Mouse (Mus musculus): Measurements from ENCODE around the gene Lhb. TPM values are rescaled to one million over a fixed set of nuclear protein-coding genes. Genes with fewer than 3 reads are reported as not detected.

Gene Lhb
- total RNA-seq, 2 experiments from 2014 or later = not detected

DNA sequence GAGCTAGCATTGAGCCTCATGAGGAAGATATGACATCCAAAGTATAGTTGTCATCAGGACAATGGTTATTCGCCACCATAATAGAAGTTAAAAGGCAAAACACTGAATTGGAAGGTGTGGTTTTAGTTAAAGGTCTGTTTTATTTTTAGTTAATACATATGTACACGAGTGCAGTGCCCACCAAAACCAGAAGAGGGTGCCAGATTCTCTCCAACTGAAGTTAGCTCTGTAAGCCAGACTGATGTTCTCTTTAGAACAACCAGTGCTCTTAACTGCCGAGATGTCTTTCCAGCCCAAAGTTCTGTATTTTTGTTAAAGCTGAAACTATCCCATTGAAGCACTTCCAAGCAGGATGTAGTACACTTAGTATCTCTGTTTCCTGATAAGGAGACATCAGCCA lies 50.2 kb downstream of the Lhb start:
- peak in 1 of 2 experiments; percentile 71 for DNase-seq (ENCODE audit: low spot score in 2 of 2)

Small RNAs within 50 kb of the gene (microRNA-seq; reads per million reads assigned to microRNA genes)
- gene Gm22133 = not detected

Other genes with a start within 250 kb of the Lhb start
- under 1 TPM; 0.34 to 0.42 TPM for gene Gfy, start 241.3 kb upstream of the Lhb start, total RNA-seq (2021)
- not detected for gene Pth2, start 239.8 kb upstream of the Lhb start, total RNA-seq (2021)
- 1 to 10 TPM; 3.2 to 4.9 TPM for gene Ccdc155, start 215.9 kb upstream of the Lhb start, total RNA-seq (2021)
- gene Dkkl1, start 208.7 kb upstream of the Lhb start, total RNA-seq (2021) = not detected
- 10 to 100 TPM; 40.0 to 51.4 TPM for gene Tead2, start 205.1 kb upstream of the Lhb start, total RNA-seq (2021)
- gene Cd37, start 181.7 kb upstream of the Lhb start, total RNA-seq (2021) = 1 to 10 TPM; 3.7 to 4.8 TPM
- gene Slc6a16, start 179.7 kb upstream of the Lhb start, total RNA-seq (2021) = not detected
- not detected for gene Slc6a21, start 143.3 kb upstream of the Lhb start, total RNA-seq (2021)
- 10 to 100 TPM; 42.7 to 53.4 TPM for gene Trpm4, start 87.0 kb upstream of the Lhb start, total RNA-seq (2021)
- gene Hrc, start 85.5 kb upstream of the Lhb start, total RNA-seq (2021) = 100 to 1,000 TPM; 523 to 551 TPM
- 1 to 10 TPM; 1.9 to 2.4 TPM for gene Ppfia3, start 53.8 kb upstream of the Lhb start, total RNA-seq (2021)
- 1 to 10 TPM in 1 of 2 experiments, under 1 TPM in 1; 0.86 to 1.1 TPM for gene Lin7b, start 50.2 kb upstream of the Lhb start, total RNA-seq (2021)
- 100 to 1,000 TPM; 215 to 251 TPM for gene Snrnp70, start 25.1 kb upstream of the Lhb start, total RNA-seq (2021)
- gene Kcna7, start 15.2 kb upstream of the Lhb start, total RNA-seq (2021) = 10 to 100 TPM; 11.4 to 12.8 TPM
- under 1 TPM; 0.61 to 0.98 TPM for gene Ntf5, start 7.1 kb upstream of the Lhb start, total RNA-seq (2021)
- gene Gys1, start 14.0 kb downstream of the Lhb start, total RNA-seq (2021) = 100 to 1,000 TPM; 114 to 133 TPM
- 10 to 100 TPM; 41.4 to 41.8 TPM for gene Ruvbl2, start 17.3 kb downstream of the Lhb start, total RNA-seq (2021)
- gene Ftl1, start 39.1 kb downstream of the Lhb start, total RNA-seq (2021) = 100 to 1,000 TPM; 339 to 373 TPM
- 10 to 100 TPM; 39.3 to 43.8 TPM for gene Bax, start 46.1 kb downstream of the Lhb start, total RNA-seq (2021)
- under 1 TPM; 0.17 to 0.36 TPM for gene Tulp2, start 61.1 kb downstream of the Lhb start, total RNA-seq (2021)
- gene Gm45808, start 66.0 kb downstream of the Lhb start, total RNA-seq (2021) = 1 to 10 TPM; 3.8 to 5.4 TPM
- gene Dhdh, start 68.0 kb downstream of the Lhb start, total RNA-seq (2021) = 1 to 10 TPM; 8.3 TPM
- gene Nucb1, start 89.6 kb downstream of the Lhb start, total RNA-seq (2021) = 100 to 1,000 TPM; 182 to 199 TPM
- 10 to 100 TPM; 22.7 to 23.5 TPM for gene Ppp1r15a, start 105.4 kb downstream of the Lhb start, total RNA-seq (2021)
- 10 to 100 TPM; 17.1 to 20.3 TPM for gene Plekha4, start 105.5 kb downstream of the Lhb start, total RNA-seq (2021)
- gene Hsd17b14, start 134.1 kb downstream of the Lhb start, total RNA-seq (2021) = under 1 TPM; 0.61 to 0.80 TPM
- gene Bcat2, start 149.3 kb downstream of the Lhb start, total RNA-seq (2021) = 10 to 100 TPM; 32.2 to 36.3 TPM
- not detected for gene Fgf21, start 194.7 kb downstream of the Lhb start, total RNA-seq (2021)
- gene Fut1, start 196.5 kb downstream of the Lhb start, total RNA-seq (2021) = not detected
- gene Izumo1, start 201.0 kb downstream of the Lhb start, total RNA-seq (2021) = under 1 TPM; 0.34 to 0.36 TPM
- gene Rasip1, start 206.7 kb downstream of the Lhb start, total RNA-seq (2021) = 10 to 100 TPM; 23.0 to 25.6 TPM
- gene Mamstr, start 219.2 kb downstream of the Lhb start, total RNA-seq (2021) = 100 to 1,000 TPM; 170 to 187 TPM
- not detected for gene Fut2, start 245.6 kb downstream of the Lhb start, total RNA-seq (2021)